Mouse (Mus musculus): ENCODE measurements around the gene Map7d2. TPM values are rescaled to one million over a fixed set of nuclear protein-coding genes. Genes with fewer than 3 reads are reported as not detected.

Gene Map7d2
- polyA plus RNA-seq, 1 experiment from 2014 or later, result 1.3 TPM

- H3K9me3 ChIP-seq (ENCODE audit: control insufficient read depth, low read length), result no peaks in the 10 kb centered on the region
- no peaks in the 10 kb centered on the region for H3K4me1 ChIP-seq (ENCODE audit: control insufficient read depth, insufficient read depth, low read length)
- ATAC-seq, result no peak
- no peak overlapping the region for H3K27ac ChIP-seq (ENCODE audit: low read length)
- no peak overlapping the region for H3K4me2 ChIP-seq (ENCODE audit: low read depth, low read length)
- H3K4me3 ChIP-seq (ENCODE audit: low read length), result no peak overlapping the region
- H3K27me3 ChIP-seq (replicated peaks; ENCODE audit: control insufficient read depth, insufficient read depth, low read length), result no peaks in the 10 kb centered on the region
- H3K9ac ChIP-seq (ENCODE audit: low read depth, low read length), result no peak overlapping the region
- WGBS, result 55% methylated on average over 19 of the region's 19 CpGs
- no peaks in the 10 kb centered on the region for H3K36me3 ChIP-seq (ENCODE audit: control insufficient read depth, insufficient read depth, low read length)
Observed at GRCm38 (mm10) chrX:159508331-159509036, 94.1 kb downstream of the Map7d2 start.

GRCm38 (mm10) chrX:159509042-159509441 is 94.7 kb downstream of the Map7d2 start:
- no peaks in the 10 kb centered on the region for H3K9me3 ChIP-seq (ENCODE audit: control insufficient read depth, low read length)
- H3K27me3 ChIP-seq (replicated peaks; ENCODE audit: control insufficient read depth, insufficient read depth, low read length), result no peaks in the 10 kb centered on the region
- H3K4me2 ChIP-seq (ENCODE audit: low read depth, low read length), result no peak overlapping the region
- H3K36me3 ChIP-seq (ENCODE audit: control insufficient read depth, insufficient read depth, low read length), result no peaks in the 10 kb centered on the region
- 63% methylated on average over 4 of the region's 4 CpGs for WGBS
- no peak for ATAC-seq
- no peak overlapping the region for H3K9ac ChIP-seq (ENCODE audit: low read depth, low read length)
- no peak overlapping the region for H3K4me3 ChIP-seq (ENCODE audit: low read length)
- no peak overlapping the region for H3K27ac ChIP-seq (ENCODE audit: low read length)
- H3K4me1 ChIP-seq (ENCODE audit: control insufficient read depth, insufficient read depth, low read length), result no peaks in the 10 kb centered on the region

- H3K27me3 ChIP-seq (replicated peaks; ENCODE audit: control insufficient read depth, insufficient read depth, low read length), result no peaks in the 10 kb centered on the region
- no peak overlapping the region for H3K4me2 ChIP-seq (ENCODE audit: low read depth, low read length)
- no peaks in the 10 kb centered on the region for H3K9me3 ChIP-seq (ENCODE audit: control insufficient read depth, low read length)
- H3K4me3 ChIP-seq (ENCODE audit: low read length), result no peak overlapping the region
- no peak for ATAC-seq
- H3K36me3 ChIP-seq (ENCODE audit: control insufficient read depth, insufficient read depth, low read length), result no peaks in the 10 kb centered on the region
- WGBS, result 75% methylated on average over 19 of the region's 19 CpGs
- no peak overlapping the region for H3K9ac ChIP-seq (ENCODE audit: low read depth, low read length)
- H3K27ac ChIP-seq (ENCODE audit: low read length), result no peak overlapping the region
- H3K4me1 ChIP-seq (ENCODE audit: control insufficient read depth, insufficient read depth, low read length), result no peaks in the 10 kb centered on the region
Observed at GRCm38 (mm10) chrX:159509847-159510715, 95.7 kb downstream of the Map7d2 start.

GRCm38 (mm10) chrX:159510716-159511051 is 96.3 kb downstream of the Map7d2 start:
- Histone ChIP-seq H3K4me3 (ENCODE audit: low read length) (no peak overlapping the region), H3K4me2 (ENCODE audit: low read depth, low read length) (no peak overlapping the region), H3K27ac (ENCODE audit: low read length) (no peak overlapping the region), H3K9me3 (ENCODE audit: control insufficient read depth, low read length) (no peaks in the 10 kb centered on the region), H3K4me1 (ENCODE audit: control insufficient read depth, insufficient read depth, low read length) (no peaks in the 10 kb centered on the region), H3K36me3 (ENCODE audit: control insufficient read depth, insufficient read depth, low read length) (no peaks in the 10 kb centered on the region), H3K27me3 (replicated peaks; ENCODE audit: control insufficient read depth, insufficient read depth, low read length) (no peaks in the 10 kb centered on the region), H3K9ac (ENCODE audit: low read depth, low read length) (no peak overlapping the region)
- WGBS, result 71% methylated on average over 9 of the region's 9 CpGs
- no peak for ATAC-seq

GRCm38 (mm10) chrX:159515599-159515998 is 101.2 kb downstream of the Map7d2 start:
- WGBS, result 90% methylated on average over 6 of the region's 6 CpGs
- no peaks in the 10 kb centered on the region for H3K4me1 ChIP-seq (ENCODE audit: control insufficient read depth, insufficient read depth, low read length)
- no peak overlapping the region for H3K4me3 ChIP-seq (ENCODE audit: low read length)
- no peaks in the 10 kb centered on the region for H3K27me3 ChIP-seq (replicated peaks; ENCODE audit: control insufficient read depth, insufficient read depth, low read length)
- H3K9me3 ChIP-seq (ENCODE audit: control insufficient read depth, low read length), result no peaks in the 10 kb centered on the region
- ATAC-seq, result no peak
- H3K27ac ChIP-seq (ENCODE audit: low read length), result no peak overlapping the region
- no peak overlapping the region for H3K9ac ChIP-seq (ENCODE audit: low read depth, low read length)
- H3K4me2 ChIP-seq (ENCODE audit: low read depth, low read length), result no peak overlapping the region
- no peaks in the 10 kb centered on the region for H3K36me3 ChIP-seq (ENCODE audit: control insufficient read depth, insufficient read depth, low read length)

- Histone ChIP-seq H3K27ac (ENCODE audit: low read length) (no peak overlapping the region), H3K9me3 (ENCODE audit: control insufficient read depth, low read length) (no peaks in the 10 kb centered on the region), H3K9ac (ENCODE audit: low read depth, low read length) (no peak overlapping the region), H3K27me3 (replicated peaks; ENCODE audit: control insufficient read depth, insufficient read depth, low read length) (no peaks in the 10 kb centered on the region), H3K4me2 (ENCODE audit: low read depth, low read length) (no peak overlapping the region), H3K4me1 (ENCODE audit: control insufficient read depth, insufficient read depth, low read length) (no peaks in the 10 kb centered on the region), H3K4me3 (ENCODE audit: low read length) (no peak overlapping the region), H3K36me3 (ENCODE audit: control insufficient read depth, insufficient read depth, low read length) (no peaks in the 10 kb centered on the region)
- 65% methylated on average over 3 of the region's 3 CpGs for WGBS
- no peak for ATAC-seq
Observed at GRCm38 (mm10) chrX:159521780-159522179, 107.4 kb downstream of the Map7d2 start.

GRCm38 (mm10) chrX:159522651-159523050 is 108.3 kb downstream of the Map7d2 start:
- Histone ChIP-seq H3K4me1 (ENCODE audit: control insufficient read depth, insufficient read depth, low read length) (no peaks in the 10 kb centered on the region), H3K36me3 (ENCODE audit: control insufficient read depth, insufficient read depth, low read length) (no peaks in the 10 kb centered on the region), H3K27me3 (replicated peaks; ENCODE audit: control insufficient read depth, insufficient read depth, low read length) (no peaks in the 10 kb centered on the region), H3K4me2 (ENCODE audit: low read depth, low read length) (no peak overlapping the region), H3K27ac (ENCODE audit: low read length) (no peak overlapping the region), H3K9me3 (ENCODE audit: control insufficient read depth, low read length) (no peaks in the 10 kb centered on the region), H3K4me3 (ENCODE audit: low read length) (no peak overlapping the region), H3K9ac (ENCODE audit: low read depth, low read length) (no peak overlapping the region)
- WGBS, result 77% methylated on average over 4 of the region's 4 CpGs
- ATAC-seq, result no peak

- Histone ChIP-seq H3K27me3 (replicated peaks; ENCODE audit: control insufficient read depth, insufficient read depth, low read length) (no peaks in the 10 kb centered on the region), H3K4me3 (ENCODE audit: low read length) (no peak within 1 kb of the TSS), H3K9me3 (ENCODE audit: control insufficient read depth, low read length) (no peaks in the 10 kb centered on the region), H3K9ac (ENCODE audit: low read depth, low read length) (no peak within 1 kb of the TSS), H3K36me3 (ENCODE audit: control insufficient read depth, insufficient read depth, low read length) (no peaks in the 10 kb centered on the region), H3K4me1 (ENCODE audit: control insufficient read depth, insufficient read depth, low read length) (no peaks in the 10 kb centered on the region), H3K27ac (ENCODE audit: low read length) (no peak within 1 kb of the TSS), H3K4me2 (ENCODE audit: low read depth, low read length) (no peak within 1 kb of the TSS)
- 80% methylated on average over 6 of the region's 6 CpGs for WGBS
- ATAC-seq, result no peak
Observed at GRCm38 (mm10) chrX:159526388-159526787, 112.0 kb downstream of the Map7d2 start, which contains the start of gene Bclaf3. Bclaf3 (plus strand) TSS chrX:159526688.

- H3K27ac ChIP-seq (ENCODE audit: low read length), result peak overlapping the region; percentile 66
- H3K27me3 ChIP-seq (replicated peaks; ENCODE audit: control insufficient read depth, insufficient read depth, low read length), result no peaks in the 10 kb centered on the region
- H3K4me1 ChIP-seq (ENCODE audit: control insufficient read depth, insufficient read depth, low read length), result no peaks in the 10 kb centered on the region
- H3K36me3 ChIP-seq (ENCODE audit: control insufficient read depth, insufficient read depth, low read length), result no peaks in the 10 kb centered on the region
- peak overlapping the region; percentile 64 for H3K4me3 ChIP-seq (ENCODE audit: low read length)
- H3K9me3 ChIP-seq (ENCODE audit: control insufficient read depth, low read length), result no peaks in the 10 kb centered on the region
- peak overlapping the region; percentile 70 for H3K9ac ChIP-seq (ENCODE audit: low read depth, low read length)
- 21% methylated on average over 33 of the region's 38 CpGs for WGBS
- peak overlapping the region; percentile 60; the same call in 1 of the 2 replicates for H3K4me2 ChIP-seq (ENCODE audit: low read depth, low read length)
- peak; percentile 99 for ATAC-seq
Observed at GRCm38 (mm10) chrX:159532427-159532810, 118.0 kb downstream of the Map7d2 start.
